Mouse (Mus musculus): ENCODE measurements around the gene Podn. TPM values are rescaled to one million over a fixed set of nuclear protein-coding genes. Genes with fewer than 3 reads are reported as not detected.

Podn gene
- polyA plus RNA-seq, 1 experiment = 1.0 TPM

- Histone ChIP-seq H3K4me1 (ENCODE audit: control insufficient read depth, insufficient read depth, low read length) (0 out of 2 replicates have a peak, but pooled peaks cover 8% of the 10 kb centered on the region), H3K27ac (ENCODE audit: insufficient read depth, low read length) (no peak overlapping the region), H3K27me3 (ENCODE audit: control insufficient read depth, insufficient read depth, low read length) (no peaks in the 10 kb centered on the region), H3K4me3 (replicated peaks; ENCODE audit: insufficient read depth, low read depth, low read length) (no peak overlapping the region)
- no peak for DNase-seq
- no peak for TF ChIP-seq POLR2A (IDR thresholded peaks at IDR 0.05; ENCODE audit: borderline replicate concordance, insufficient read depth, low read length)
- TF ChIP-seq CTCF (IDR thresholded peaks at IDR 0.05; ENCODE audit: borderline replicate concordance, insufficient read depth, low read depth, low read length) = no peak
- 73% methylated on average over 14 of the region's 14 CpGs for WGBS
Observed at GRCm38 (mm10) chr4:108015067-108015765, 81.0 kb downstream of the Podn start.

GRCm38 (mm10) chr4:108014466-108014865 lies 81.8 kb downstream of the Podn start:
- 67% methylated on average over 2 of the region's 2 CpGs for WGBS
- DNase-seq = no peak
- Histone ChIP-seq H3K4me1 (ENCODE audit: control insufficient read depth, insufficient read depth, low read length) (peaks cover 9% of the 10 kb centered on the region; the same call in 1 of the 2 replicates), H3K4me3 (replicated peaks; ENCODE audit: insufficient read depth, low read depth, low read length) (no peak overlapping the region), H3K27me3 (ENCODE audit: control insufficient read depth, insufficient read depth, low read length) (no peaks in the 10 kb centered on the region), H3K27ac (ENCODE audit: insufficient read depth, low read length) (no peak overlapping the region)
- TF ChIP-seq POLR2A (IDR thresholded peaks at IDR 0.05; ENCODE audit: borderline replicate concordance, insufficient read depth, low read length) (no peak), CTCF (IDR thresholded peaks at IDR 0.05; ENCODE audit: borderline replicate concordance, insufficient read depth, low read depth, low read length) (no peak)

GRCm38 (mm10) chr4:108008541-108008940 lies 87.7 kb downstream of the Podn start:
- DNase-seq = peak; percentile 34 to 58
- Histone ChIP-seq H3K27ac (ENCODE audit: insufficient read depth, low read length) (no peak overlapping the region), H3K4me1 (ENCODE audit: control insufficient read depth, insufficient read depth, low read length) (peaks cover 22% of the 10 kb centered on the region), H3K4me3 (replicated peaks; ENCODE audit: insufficient read depth, low read depth, low read length) (no peak overlapping the region), H3K27me3 (ENCODE audit: control insufficient read depth, insufficient read depth, low read length) (no peaks in the 10 kb centered on the region)
- WGBS = 25% methylated on average over 8 of the region's 8 CpGs
- TF ChIP-seq CTCF (IDR thresholded peaks at IDR 0.05; ENCODE audit: borderline replicate concordance, insufficient read depth, low read depth, low read length) (no peak), POLR2A (IDR thresholded peaks at IDR 0.05; ENCODE audit: borderline replicate concordance, insufficient read depth, low read length) (no peak)

- Histone ChIP-seq H3K27ac (ENCODE audit: insufficient read depth, low read length) (no peak overlapping the region), H3K4me3 (replicated peaks; ENCODE audit: insufficient read depth, low read depth, low read length) (no peak overlapping the region), H3K4me1 (ENCODE audit: control insufficient read depth, insufficient read depth, low read length) (peaks cover 22% of the 10 kb centered on the region), H3K27me3 (ENCODE audit: control insufficient read depth, insufficient read depth, low read length) (no peaks in the 10 kb centered on the region)
- 57% methylated on average over 7 of the region's 7 CpGs for WGBS
- DNase-seq = peak; percentile 31 to 33
- no peak for TF ChIP-seq CTCF (IDR thresholded peaks at IDR 0.05; ENCODE audit: borderline replicate concordance, insufficient read depth, low read depth, low read length)
- TF ChIP-seq POLR2A (IDR thresholded peaks at IDR 0.05; ENCODE audit: borderline replicate concordance, insufficient read depth, low read length) = no peak
Observed at GRCm38 (mm10) chr4:108007532-108008103, 88.6 kb downstream of the Podn start.

GRCm38 (mm10) chr4:108005328-108005727 lies 90.9 kb downstream of the Podn start:
- TF ChIP-seq CTCF (IDR thresholded peaks at IDR 0.05; ENCODE audit: borderline replicate concordance, insufficient read depth, low read depth, low read length) (no peak), POLR2A (IDR thresholded peaks at IDR 0.05; ENCODE audit: borderline replicate concordance, insufficient read depth, low read length) (no peak)
- WGBS = 54% methylated on average over 7 of the region's 7 CpGs

GRCm38 (mm10) chr4:107999380-107999779 lies 96.9 kb downstream of the Podn start:
- DNase-seq = no peak
- WGBS = 88% methylated on average over 1 of the region's 1 CpGs
- Histone ChIP-seq H3K27me3 (ENCODE audit: control insufficient read depth, insufficient read depth, low read length) (no peaks in the 10 kb centered on the region), H3K27ac (ENCODE audit: insufficient read depth, low read length) (no peak overlapping the region), H3K4me1 (ENCODE audit: control insufficient read depth, insufficient read depth, low read length) (peaks cover 5% of the 10 kb centered on the region), H3K4me3 (replicated peaks; ENCODE audit: insufficient read depth, low read depth, low read length) (no peak overlapping the region)
- TF ChIP-seq POLR2A (IDR thresholded peaks at IDR 0.05; ENCODE audit: borderline replicate concordance, insufficient read depth, low read length) = no peak
- no peak for TF ChIP-seq CTCF (IDR thresholded peaks at IDR 0.05; ENCODE audit: borderline replicate concordance, insufficient read depth, low read depth, low read length)

More at GRCm38 (mm10) chr4:108005328-108005727, 90.9 kb downstream of the Podn start:
- no peak for DNase-seq
- H3K4me3 ChIP-seq (replicated peaks; ENCODE audit: insufficient read depth, low read depth, low read length) = no peak overlapping the region
- no peak overlapping the region for H3K27ac ChIP-seq (ENCODE audit: insufficient read depth, low read length)
- H3K4me1 ChIP-seq (ENCODE audit: control insufficient read depth, insufficient read depth, low read length) = peaks cover 22% of the 10 kb centered on the region
- no peaks in the 10 kb centered on the region for H3K27me3 ChIP-seq (ENCODE audit: control insufficient read depth, insufficient read depth, low read length)

GRCm38 (mm10) chr4:107998641-107999332 lies 97.5 kb downstream of the Podn start:
- H3K27me3 ChIP-seq (ENCODE audit: control insufficient read depth, insufficient read depth, low read length) = no peaks in the 10 kb centered on the region
- DNase-seq = peak in 1 of 2 experiments; percentile 30
- H3K27ac ChIP-seq (ENCODE audit: insufficient read depth, low read length) = no peak overlapping the region
- TF ChIP-seq POLR2A (IDR thresholded peaks at IDR 0.05; ENCODE audit: borderline replicate concordance, insufficient read depth, low read length) = no peak
- no peak for TF ChIP-seq CTCF (IDR thresholded peaks at IDR 0.05; ENCODE audit: borderline replicate concordance, insufficient read depth, low read depth, low read length)
- no peak overlapping the region for H3K4me3 ChIP-seq (replicated peaks; ENCODE audit: insufficient read depth, low read depth, low read length)
- WGBS = 22% methylated on average over 11 of the region's 11 CpGs
- peaks cover 5% of the 10 kb centered on the region for H3K4me1 ChIP-seq (ENCODE audit: control insufficient read depth, insufficient read depth, low read length)

Measured in cerebellum, adult 2 months (tissue).